Mouse (Mus musculus): ENCODE measurements around the gene Dcaf12l2. TPM values are rescaled to one million over a fixed set of nuclear protein-coding genes. Genes with fewer than 3 reads are reported as not detected.

Gene Dcaf12l2
- total RNA-seq (2015) (not detected in 2 replicates), total RNA-seq (2017) (not detected in 2 replicates)

DNA sequence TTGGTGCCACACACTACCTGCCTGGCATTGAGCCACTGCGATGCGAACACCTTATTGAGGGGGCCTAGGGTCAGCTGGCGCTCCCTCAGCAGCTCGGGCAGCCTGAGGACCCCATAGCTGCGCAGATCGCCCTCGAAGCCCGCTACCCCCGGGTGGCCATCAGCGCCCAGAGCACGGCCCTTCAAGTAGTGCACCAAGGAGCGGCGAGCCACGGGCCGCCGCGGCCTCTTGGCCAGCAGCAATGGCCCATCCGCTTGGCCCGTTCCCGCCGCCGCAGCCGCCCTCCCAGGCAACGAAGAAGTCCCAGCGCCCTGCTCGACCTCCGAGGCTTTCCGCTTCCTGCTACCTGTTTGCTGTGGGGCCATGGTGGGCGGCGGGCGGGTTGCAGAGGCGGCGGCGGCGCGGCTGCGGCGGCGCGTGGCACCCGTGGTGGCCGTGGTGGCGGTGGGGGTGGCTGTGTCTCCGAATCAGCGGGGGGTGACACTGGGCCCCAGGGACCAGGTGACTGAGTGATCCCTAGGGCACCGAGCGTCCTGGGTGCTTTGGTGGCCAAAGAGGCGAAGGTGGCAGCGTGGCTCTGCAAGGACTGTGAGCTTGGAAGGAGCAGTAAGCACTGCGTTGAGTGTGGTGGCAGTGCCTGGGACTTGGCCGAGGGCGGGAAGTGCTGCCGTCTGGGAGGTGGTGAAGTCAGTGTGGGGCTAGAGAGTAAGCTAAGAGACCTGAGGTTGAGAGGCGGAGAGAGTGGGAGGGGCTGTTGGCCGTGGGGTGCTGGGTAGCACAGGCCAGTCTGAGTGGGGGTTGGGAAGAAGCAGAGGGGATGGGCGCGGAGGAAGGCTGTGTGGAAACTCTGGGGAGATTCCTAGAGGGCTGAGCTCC, at the start of gene Dcaf12l2:
Dcaf12l2 (minus strand) TSS at position 697 of the 876 bp plus-strand sequence.
- no peak for ATAC-seq (ENCODE audit: poor library complexity, severe bottlenecking)

DNA sequence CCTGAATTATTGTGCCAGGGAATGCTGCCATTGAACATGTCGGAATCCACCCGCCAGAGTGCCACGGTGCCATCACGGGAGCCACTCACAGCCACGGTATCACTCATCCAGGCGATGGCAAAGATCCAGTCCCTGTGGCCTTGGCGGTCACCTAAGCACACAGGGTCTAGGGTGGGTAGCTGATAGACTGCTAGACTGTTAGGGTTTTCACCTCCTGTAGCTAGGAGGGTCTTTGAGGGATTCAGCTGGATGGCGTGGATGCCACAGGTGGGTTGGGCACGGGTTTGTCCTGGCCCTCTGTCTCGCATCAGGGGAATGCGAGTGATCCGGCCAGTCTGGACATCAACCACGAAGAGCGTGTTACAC, 879 bp downstream of the Dcaf12l2 start:
- no peak for ATAC-seq (ENCODE audit: poor library complexity, severe bottlenecking)

All from megakaryocyte, adult 5-6 weeks (primary cell).